Mouse (Mus musculus) ES-Bruce4 (cell line): ENCODE results near the gene Kti12.

Experiments used
- CTCF ChIP-seq: IDR thresholded peaks from one replicate; pipeline ENCODE4 v1.8.1; 2011; ENCODE audit warnings: low read depth, low read length
- EP300 ChIP-seq: IDR thresholded peaks from 2 replicates; pipeline ENCODE4 v1.6.1; 2011; ENCODE audit warnings: low read depth, low read length; ENCODE audit not compliant: insufficient read depth

DNA sequence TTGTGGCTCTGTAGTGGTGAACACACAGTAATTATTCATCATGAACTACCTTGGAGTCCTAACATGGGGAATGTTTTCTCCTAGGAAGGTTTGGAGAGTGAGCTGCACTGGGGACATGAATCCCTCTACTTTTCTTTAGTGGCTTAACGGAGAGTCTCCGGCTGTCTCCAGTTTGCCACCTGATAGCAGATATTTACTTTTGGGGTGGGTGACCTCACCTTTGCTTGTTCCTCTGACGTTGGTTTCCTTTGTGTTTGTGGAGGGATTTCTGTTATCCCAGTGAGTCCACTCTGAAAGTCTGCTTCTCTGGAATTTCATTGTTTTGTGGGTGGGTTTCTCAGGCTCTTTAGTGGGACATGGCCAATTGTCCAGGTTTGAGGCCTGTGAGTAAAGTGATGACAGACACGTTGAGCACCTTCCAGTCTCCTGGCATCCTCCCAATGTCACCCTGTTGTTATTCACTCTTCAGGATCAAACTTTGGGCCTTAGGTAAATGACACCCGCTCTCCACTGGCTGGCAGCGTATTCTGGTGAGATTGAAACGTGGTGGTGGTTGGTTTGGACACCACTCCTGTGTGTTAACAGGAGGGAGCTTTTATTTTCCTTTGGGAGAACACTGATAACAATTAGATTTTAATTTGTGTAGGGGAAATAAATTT lies 5.5 kb upstream of the Kti12 start:
- no peak for TF ChIP-seq CTCF
- no peak for TF ChIP-seq EP300
